Mouse (Mus musculus) heart, embryonic 10.5 days (tissue): Measurements from ENCODE around the gene Galc. TPM values are rescaled to one million over a fixed set of nuclear protein-coding genes. Genes with fewer than 3 reads are reported as not detected.

Experiments used
- DNase-seq: peaks from one replicate; pipeline ENCODE4 v3.0.0-alpha.2; 2017; ENCODE audit warnings: low spot score
- H3K27ac ChIP-seq: fragments of 300-500 bp; sonication (generic); 2 replicates; pipeline ENCODE4 v1.5.1; 2016; ENCODE audit warnings: mild to moderate bottlenecking
- H3K27me3 ChIP-seq: fragments of 300-500 bp; sonication (generic); 2 replicates; pipeline ENCODE4 v1.6.1; 2016; ENCODE audit warnings: mild to moderate bottlenecking; ENCODE audit not compliant: poor library complexity, insufficient read depth, severe bottlenecking
- H3K36me3 ChIP-seq: fragments of 300-500 bp; sonication (generic); 2 replicates; pipeline ENCODE4 v1.6.1; 2016; ENCODE audit warnings: mild to moderate bottlenecking, moderate library complexity
- H3K4me1 ChIP-seq: fragments of 300-500 bp; sonication (generic); 2 replicates; pipeline ENCODE4 v1.6.1; 2016; ENCODE audit warnings: mild to moderate bottlenecking
- H3K4me3 ChIP-seq: fragments of 300-500 bp; sonication (generic); 2 replicates; pipeline ENCODE4 v1.5.1; 2016; ENCODE audit warnings: mild to moderate bottlenecking, moderate library complexity
- H3K9me3 ChIP-seq: fragments of 300-500 bp; sonication (generic); 2 replicates; pipeline ENCODE4 v1.6.1; 2016; ENCODE audit warnings: mild to moderate bottlenecking, moderate library complexity
- WGBS: fragments of 180-500 bp; shearing (Covaris S2); methylation state at CpG from one replicate; pipeline ENCODE4 v1.1.7; 2016; 5-methylcytosine and 5-hydroxymethylcytosine counted together
- polyA plus RNA-seq: library from polyadenylated mRNA; unstranded; fragments of >200 nt; fragmentation: Nextera tagmentation; extraction: Ambion mirVana; gene quantifications from 2 replicates; pipeline ENCODE4 v1.2.1, GENCODE M21; 2016

Gene Galc
- 9.7 and 11.2 TPM in 2 replicates for polyA plus RNA-seq

DNA sequence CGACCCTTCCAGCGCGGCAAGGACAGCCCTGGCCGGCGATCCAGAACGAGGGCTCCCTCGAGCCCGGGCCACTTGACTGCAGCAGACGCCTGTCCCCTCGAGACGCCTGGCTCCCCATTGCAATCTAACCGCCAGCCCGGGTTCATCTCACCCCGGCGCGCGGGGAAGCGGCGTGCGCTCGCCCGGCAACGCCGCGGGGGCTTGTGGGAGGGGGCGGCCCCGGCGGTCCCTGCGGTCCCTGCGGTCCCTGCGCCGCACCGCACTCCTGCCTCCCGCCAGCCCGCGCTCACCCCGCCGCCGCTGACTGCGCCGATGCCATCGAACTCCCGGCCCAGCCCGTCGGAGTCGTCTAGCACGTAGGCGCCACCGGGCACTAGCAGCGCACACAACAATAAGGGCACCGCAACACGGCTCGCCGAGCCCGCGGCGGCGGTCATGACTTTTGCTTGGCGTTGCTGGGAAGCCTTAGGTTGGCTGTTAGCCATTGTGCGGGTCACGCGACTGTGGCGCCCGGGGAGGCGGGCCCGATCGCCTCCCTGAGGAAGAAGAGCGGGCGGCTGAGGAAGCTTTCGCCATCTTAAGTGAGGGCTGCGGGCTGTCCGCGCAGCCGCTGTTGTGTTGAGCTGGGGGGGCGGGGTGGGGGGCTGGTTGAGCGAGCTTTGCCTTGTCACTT is at the start of gene Galc:
TSS of gene Galc (minus strand) at position 615 of the 673 bp plus-strand sequence.
- H3K4me1 ChIP-seq: peaks cover 6% of the 10 kb centered on the region
- under 1% methylated on average over 76 of the region's 76 CpGs for WGBS
- no peaks in the 10 kb centered on the region for H3K9me3 ChIP-seq

GRCm38 (mm10) chr12:98307179-98307915 is 48.1 kb upstream of the Galc start:
- no peak for DNase-seq
- peaks cover 3% of the 10 kb centered on the region; the same call in 1 of the 2 replicates for H3K4me1 ChIP-seq
- no peak overlapping the region for H3K4me3 ChIP-seq
- H3K36me3 ChIP-seq: no peaks in the 10 kb centered on the region
- WGBS: 76% methylated on average over 7 of the region's 7 CpGs
- H3K27ac ChIP-seq: no peak overlapping the region
- no peaks in the 10 kb centered on the region for H3K9me3 ChIP-seq
- no peaks in the 10 kb centered on the region for H3K27me3 ChIP-seq

More for the DNA sequence above, at the start of gene Galc:
- Histone ChIP-seq H3K4me3 (peak within 1 kb of the TSS; percentile 91), H3K36me3 (no peaks in the 10 kb centered on the region; the same call in 1 of the 2 replicates), H3K27me3 (no peaks in the 10 kb centered on the region), H3K27ac (peak within 1 kb of the TSS; percentile 99)
- DNase-seq: peak; percentile 93

DNA sequence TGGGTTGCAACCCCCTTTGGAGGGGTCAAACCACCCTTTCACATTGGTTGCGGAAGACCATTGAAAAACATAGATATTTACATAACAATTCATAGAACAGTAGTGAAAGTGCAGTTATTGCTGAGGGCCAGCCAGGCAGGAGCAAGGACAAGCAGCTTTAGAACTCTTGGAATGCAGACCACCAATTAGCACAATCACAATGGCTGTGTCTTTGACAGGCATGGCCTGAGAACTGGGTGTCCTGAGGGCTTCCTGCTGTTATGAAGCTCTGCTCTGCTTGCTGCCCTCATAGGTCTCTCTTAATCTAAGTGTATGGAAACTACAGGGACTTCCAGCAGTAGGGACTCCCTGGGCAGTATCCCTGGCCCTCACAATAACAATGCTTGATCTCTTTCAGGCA is 43.8 kb upstream of the Galc start:
- H3K4me3 ChIP-seq: no peak overlapping the region
- no peaks in the 10 kb centered on the region for H3K27me3 ChIP-seq
- no peak overlapping the region for H3K27ac ChIP-seq
- 89% methylated on average over 1 of the region's 1 CpGs for WGBS
- H3K9me3 ChIP-seq: no peaks in the 10 kb centered on the region
- no peaks in the 10 kb centered on the region for H3K36me3 ChIP-seq
- DNase-seq: no peak
- peaks cover 10% of the 10 kb centered on the region; the same call in 1 of the 2 replicates for H3K4me1 ChIP-seq

DNA sequence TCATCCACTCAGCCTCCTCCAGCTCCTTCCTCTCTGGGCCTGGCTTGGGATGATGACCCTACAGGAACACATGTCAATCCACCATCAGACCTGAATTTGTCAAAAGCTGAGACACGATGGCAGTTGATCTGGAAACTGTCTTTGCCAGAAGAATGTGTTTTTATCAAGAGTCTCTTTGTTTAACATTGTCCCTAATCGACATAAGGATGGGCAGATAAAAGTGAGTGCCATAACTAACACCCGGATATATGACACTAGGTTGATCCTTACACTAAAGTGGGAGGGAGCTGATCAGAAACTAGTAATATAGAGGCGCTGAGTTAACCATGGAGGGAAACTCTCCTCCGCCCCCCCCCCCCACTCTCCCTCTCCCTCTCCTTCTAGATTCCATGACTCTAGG is 42.7 kb upstream of the Galc start:
- Histone ChIP-seq H3K27me3 (no peaks in the 10 kb centered on the region), H3K9me3 (no peaks in the 10 kb centered on the region), H3K4me3 (no peak overlapping the region), H3K4me1 (peaks cover 10% of the 10 kb centered on the region; the same call in 1 of the 2 replicates), H3K27ac (no peak overlapping the region), H3K36me3 (no peaks in the 10 kb centered on the region)
- no peak for DNase-seq
- WGBS: 56% methylated on average over 5 of the region's 5 CpGs

DNA sequence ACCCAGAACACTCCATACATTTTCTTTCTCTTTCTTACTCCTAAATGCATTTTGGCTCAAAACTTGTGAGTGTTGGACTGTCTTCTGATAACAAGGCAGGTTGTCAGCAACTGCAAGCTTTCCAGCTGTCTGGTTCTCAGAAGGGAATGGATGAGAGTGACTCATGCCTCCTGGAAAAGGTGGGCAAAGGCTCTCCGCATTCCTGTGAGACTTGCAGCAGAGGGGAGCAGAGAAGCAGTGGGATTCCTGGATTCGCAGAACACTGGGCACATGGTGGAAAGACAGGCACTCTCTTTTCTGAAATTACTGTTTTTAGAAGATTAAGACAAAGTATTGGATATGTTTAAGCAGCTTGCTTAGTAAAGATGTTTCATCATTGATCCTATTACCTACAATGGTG is 35.0 kb upstream of the Galc start:
- DNase-seq: no peak
- H3K27ac ChIP-seq: no peak overlapping the region
- H3K27me3 ChIP-seq: no peaks in the 10 kb centered on the region
- peaks cover 4% of the 10 kb centered on the region; the same call in 1 of the 2 replicates for H3K4me1 ChIP-seq
- WGBS: 53% methylated on average over 2 of the region's 2 CpGs
- no peak overlapping the region for H3K4me3 ChIP-seq
- no peaks in the 10 kb centered on the region for H3K9me3 ChIP-seq
- no peaks in the 10 kb centered on the region for H3K36me3 ChIP-seq

- no peak for DNase-seq
- no peak overlapping the region for H3K4me3 ChIP-seq
- 25% methylated on average over 4 of the region's 4 CpGs for WGBS
- H3K9me3 ChIP-seq: no peaks in the 10 kb centered on the region
- H3K4me1 ChIP-seq: peaks cover 4% of the 10 kb centered on the region; the same call in 1 of the 2 replicates
- no peaks in the 10 kb centered on the region for H3K27me3 ChIP-seq
- no peaks in the 10 kb centered on the region for H3K36me3 ChIP-seq
- H3K27ac ChIP-seq: no peak overlapping the region
Observed at GRCm38 (mm10) chr12:98292278-98292677, 33.0 kb upstream of the Galc start.

DNA sequence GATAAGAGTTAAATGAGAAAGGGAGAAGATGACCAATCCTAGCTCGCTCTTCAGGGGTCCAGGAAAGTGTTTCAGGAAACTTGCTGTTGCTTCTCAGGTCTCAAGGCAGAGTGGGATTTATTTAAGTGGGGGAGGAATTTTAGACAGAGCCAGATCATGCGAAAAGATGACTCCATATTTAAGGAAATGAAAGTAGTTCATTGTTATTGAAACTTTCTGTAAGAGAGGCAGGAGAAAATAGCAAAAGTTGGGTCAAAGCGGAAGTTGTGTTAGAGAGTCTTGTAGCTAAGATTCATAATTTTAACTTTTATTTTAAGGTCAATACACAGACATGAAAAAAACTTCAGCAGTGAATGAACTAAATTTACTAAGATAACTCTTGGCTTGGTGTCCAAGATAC is 31.2 kb upstream of the Galc start:
- no peaks in the 10 kb centered on the region for H3K36me3 ChIP-seq
- H3K4me3 ChIP-seq: no peak overlapping the region
- no peaks in the 10 kb centered on the region for H3K9me3 ChIP-seq
- H3K4me1 ChIP-seq: peaks cover 4% of the 10 kb centered on the region; the same call in 1 of the 2 replicates
- H3K27me3 ChIP-seq: no peaks in the 10 kb centered on the region
- DNase-seq: no peak
- WGBS: 82% methylated on average over 3 of the region's 3 CpGs
- H3K27ac ChIP-seq: no peak overlapping the region

DNA sequence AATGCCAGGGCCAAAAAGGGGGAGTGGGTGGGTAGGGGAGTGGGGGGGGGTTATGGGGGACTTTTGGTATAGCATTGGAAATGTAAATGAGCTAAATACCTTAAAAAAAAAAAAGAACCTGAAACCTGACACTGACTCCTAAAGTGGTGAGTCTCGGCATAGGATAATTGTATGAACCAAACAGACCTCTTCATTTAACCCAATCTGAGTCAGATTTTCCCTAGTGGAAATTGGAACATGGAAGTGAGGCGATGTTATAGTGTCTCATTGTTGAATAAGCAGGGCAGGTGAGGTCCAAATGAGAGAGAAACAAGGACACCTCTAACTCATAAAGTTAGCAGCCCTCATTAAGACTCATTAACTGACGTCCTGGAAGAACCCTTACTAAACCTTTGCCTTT is 25.2 kb upstream of the Galc start:
- Histone ChIP-seq H3K27ac (no peak overlapping the region), H3K27me3 (no peaks in the 10 kb centered on the region), H3K4me3 (no peak overlapping the region), H3K4me1 (no peaks in the 10 kb centered on the region), H3K9me3 (no peaks in the 10 kb centered on the region), H3K36me3 (no peaks in the 10 kb centered on the region)
- 88% methylated on average over 3 of the region's 3 CpGs for WGBS
- no peak for DNase-seq

GRCm38 (mm10) chr12:98283487-98283860 is 24.2 kb upstream of the Galc start:
- no peak overlapping the region for H3K4me3 ChIP-seq

DNA sequence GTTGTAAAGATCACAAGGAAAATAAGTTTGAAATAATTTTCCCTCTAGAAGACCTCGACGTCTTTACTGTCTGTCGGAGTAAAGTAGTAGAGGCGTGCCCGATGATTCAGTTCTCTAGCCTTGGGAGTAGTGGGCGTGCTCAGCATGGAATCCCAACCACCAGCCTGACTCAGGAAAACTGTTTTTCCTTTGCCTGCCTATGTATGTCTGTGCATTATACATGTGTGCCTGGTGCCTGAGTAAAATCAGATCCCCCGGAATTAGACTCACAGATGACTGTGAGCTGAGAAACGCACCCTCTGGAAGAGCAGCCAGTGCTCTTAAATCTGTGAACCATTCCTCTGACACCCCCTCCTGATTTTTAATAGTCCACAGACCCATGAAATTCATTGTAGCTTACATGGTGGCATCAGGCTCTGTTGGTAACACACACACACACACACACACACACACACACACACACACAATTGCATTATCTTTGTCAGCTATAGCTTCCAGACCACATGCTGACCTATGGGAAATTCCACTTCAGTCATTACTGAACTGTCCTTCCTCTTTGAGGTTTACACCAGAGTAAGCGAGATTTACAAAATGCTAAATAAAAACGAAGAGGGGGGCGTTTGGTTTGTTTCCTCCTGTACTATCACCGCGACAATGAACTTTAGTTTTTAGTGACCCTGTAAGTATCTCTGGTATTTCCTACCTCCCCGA is 23.7 kb upstream of the Galc start:
- Histone ChIP-seq H3K27ac (no peak overlapping the region), H3K27me3 (no peaks in the 10 kb centered on the region), H3K9me3 (no peaks in the 10 kb centered on the region), H3K4me3 (no peak overlapping the region), H3K36me3 (no peaks in the 10 kb centered on the region), H3K4me1 (no peaks in the 10 kb centered on the region)
- WGBS: 75% methylated on average over 14 of the region's 14 CpGs
- no peak for DNase-seq

More at GRCm38 (mm10) chr12:98283487-98283860, 24.2 kb upstream of the Galc start:
- Histone ChIP-seq H3K4me1 (no peaks in the 10 kb centered on the region), H3K27me3 (no peaks in the 10 kb centered on the region), H3K27ac (no peak overlapping the region), H3K9me3 (no peaks in the 10 kb centered on the region), H3K36me3 (no peaks in the 10 kb centered on the region)
- 58% methylated on average over 3 of the region's 3 CpGs for WGBS
- DNase-seq: no peak

GRCm38 (mm10) chr12:98280996-98281395 is 21.7 kb upstream of the Galc start:
- Histone ChIP-seq H3K9me3 (no peaks in the 10 kb centered on the region), H3K4me1 (no peaks in the 10 kb centered on the region), H3K27me3 (no peaks in the 10 kb centered on the region), H3K4me3 (no peak overlapping the region), H3K36me3 (no peaks in the 10 kb centered on the region), H3K27ac (no peak overlapping the region)
- 68% methylated on average over 8 of the region's 8 CpGs for WGBS
- DNase-seq: no peak

DNA sequence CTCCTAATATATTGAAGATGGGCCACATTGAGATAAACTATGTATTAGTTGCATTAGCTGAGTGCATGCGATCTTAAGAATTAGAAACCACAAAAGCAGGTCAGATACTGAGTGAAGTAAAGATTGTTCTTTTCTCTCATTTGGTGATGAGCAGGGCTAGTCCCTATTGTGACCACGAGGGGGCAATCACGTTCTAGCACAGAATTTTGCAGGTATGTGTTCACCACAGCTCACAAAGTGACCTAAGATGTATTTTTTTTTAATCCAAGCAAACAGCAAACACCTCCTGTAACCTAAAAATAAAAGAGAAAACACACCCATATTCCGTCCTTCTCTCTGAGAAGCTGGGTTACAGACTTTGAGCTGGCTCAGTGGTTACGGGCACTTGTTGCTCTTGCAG is 21.3 kb upstream of the Galc start:
- H3K27me3 ChIP-seq: no peaks in the 10 kb centered on the region
- 30% methylated on average over 5 of the region's 5 CpGs for WGBS
- DNase-seq: no peak
- no peaks in the 10 kb centered on the region for H3K9me3 ChIP-seq
- H3K27ac ChIP-seq: no peak overlapping the region
- no peaks in the 10 kb centered on the region for H3K36me3 ChIP-seq
- no peak overlapping the region for H3K4me3 ChIP-seq
- no peaks in the 10 kb centered on the region for H3K4me1 ChIP-seq

GRCm38 (mm10) chr12:98272433-98272832 is 13.2 kb upstream of the Galc start:
- Histone ChIP-seq H3K4me1 (peaks cover 13% of the 10 kb centered on the region; the same call in 1 of the 2 replicates), H3K4me3 (no peak overlapping the region), H3K27ac (no peak overlapping the region), H3K27me3 (no peaks in the 10 kb centered on the region), H3K36me3 (no peaks in the 10 kb centered on the region), H3K9me3 (no peaks in the 10 kb centered on the region)
- no peak for DNase-seq
- 57% methylated on average over 7 of the region's 7 CpGs for WGBS
